Mouse (Mus musculus) limb, embryonic 15.5 days (tissue): Measurements from ENCODE around the gene Nucb2. TPM values are rescaled to one million over a fixed set of nuclear protein-coding genes. Genes with fewer than 3 reads are reported as not detected.

Experiments used
- ATAC-seq: fragments of 200-750 bp; cut with Nextera tagmentation; 2 replicates; pipeline ENCODE4 v1.8.0; 2017; ENCODE audit warnings: low read depth, moderate TSS enrichment; ENCODE audit not compliant: insufficient number of reproducible peaks, low FRiP score, low TSS enrichment
- H3K27ac ChIP-seq: fragments of 300-500 bp; sonication (generic); 2 replicates; pipeline ENCODE4 v1.5.1; 2015; ENCODE audit warnings: moderate library complexity, mild to moderate bottlenecking, inconsistent platforms
- H3K27me3 ChIP-seq: fragments of 300-500 bp; sonication (generic); 2 replicates; pipeline ENCODE4 v1.6.1; 2015; ENCODE audit warnings: inconsistent platforms
- H3K36me3 ChIP-seq: fragments of 300-500 bp; sonication (generic); 2 replicates; pipeline ENCODE4 v1.6.1; 2015; ENCODE audit warnings: inconsistent platforms
- H3K4me1 ChIP-seq: fragments of 300-500 bp; sonication (generic); 2 replicates; pipeline ENCODE4 v1.6.1; 2015; ENCODE audit warnings: inconsistent platforms
- H3K4me2 ChIP-seq: fragments of 300-500 bp; sonication (generic); 2 replicates; pipeline ENCODE4 v1.6.1; 2015; ENCODE audit warnings: mild to moderate bottlenecking, inconsistent platforms
- H3K4me3 ChIP-seq: fragments of 300-500 bp; sonication (generic); 2 replicates; pipeline ENCODE4 v1.5.1; 2015; ENCODE audit warnings: mild to moderate bottlenecking, inconsistent platforms
- H3K9ac ChIP-seq: fragments of 300-500 bp; sonication (generic); 2 replicates; pipeline ENCODE4 v1.6.1; 2015; ENCODE audit warnings: inconsistent platforms
- H3K9me3 ChIP-seq: fragments of 300-500 bp; sonication (generic); 2 replicates; pipeline ENCODE4 v1.6.1; 2016; ENCODE audit warnings: inconsistent platforms
- WGBS: fragments of 180-500 bp; shearing (Covaris S2); methylation state at CpG from one replicate; pipeline ENCODE4 v1.1.7; 2015; 5-methylcytosine and 5-hydroxymethylcytosine counted together
- polyA plus RNA-seq: library from polyadenylated mRNA; unstranded; fragments of >200 nt; fragmentation: Nextera tagmentation; extraction: Ambion mirVana; gene quantifications from 2 replicates; pipeline ENCODE4 v1.2.1, GENCODE M21; 2015

Nucb2 gene
- polyA plus RNA-seq, 1 experiment from 2014 or later = 35.5 TPM

GRCm38 (mm10) chr7:116493267-116494003, 10.7 kb upstream of the Nucb2 start:
- Histone ChIP-seq H3K4me1 (no peaks in the 10 kb centered on the region), H3K4me3 (no peak overlapping the region), H3K27ac (no peak overlapping the region), H3K4me2 (no peak overlapping the region), H3K36me3 (no peaks in the 10 kb centered on the region), H3K9me3 (no peaks in the 10 kb centered on the region), H3K27me3 (no peaks in the 10 kb centered on the region), H3K9ac (no peak overlapping the region)
- 79% methylated on average over 7 of the region's 7 CpGs for whole genome bisulfite sequencing
- ATAC-seq = no peak

GRCm38 (mm10) chr7:116494618-116495017, 9.6 kb upstream of the Nucb2 start:
- H3K4me2 ChIP-seq = no peak overlapping the region
- no peak overlapping the region for H3K9ac ChIP-seq
- H3K36me3 ChIP-seq = no peaks in the 10 kb centered on the region
- no peak overlapping the region for H3K4me3 ChIP-seq
- no peaks in the 10 kb centered on the region for H3K4me1 ChIP-seq
- 66% methylated on average over 5 of the region's 5 CpGs for WGBS
- H3K27me3 ChIP-seq = no peaks in the 10 kb centered on the region
- no peak for ATAC-seq
- no peaks in the 10 kb centered on the region for H3K9me3 ChIP-seq
- no peak overlapping the region for H3K27ac ChIP-seq

GRCm38 (mm10) chr7:116496760-116497159, 7.4 kb upstream of the Nucb2 start:
- Histone ChIP-seq H3K4me1 (no peaks in the 10 kb centered on the region), H3K4me3 (no peak overlapping the region), H3K9ac (no peak overlapping the region), H3K27ac (no peak overlapping the region), H3K36me3 (no peaks in the 10 kb centered on the region), H3K27me3 (no peaks in the 10 kb centered on the region), H3K9me3 (no peaks in the 10 kb centered on the region), H3K4me2 (no peak overlapping the region)
- no peak for ATAC-seq
- 80% methylated on average over 4 of the region's 4 CpGs for WGBS

GRCm38 (mm10) chr7:116504818-116505170, 625 bp downstream of the Nucb2 start:
- no peak for ATAC-seq
- no peaks in the 10 kb centered on the region for H3K9me3 ChIP-seq
- H3K4me1 ChIP-seq = peaks cover 7% of the 10 kb centered on the region; the same call in 1 of the 2 replicates
- peak overlapping the region; percentile 74 for H3K9ac ChIP-seq
- peak overlapping the region; percentile 84 for H3K4me3 ChIP-seq
- H3K36me3 ChIP-seq = no peaks in the 10 kb centered on the region; the same call in 1 of the 2 replicates
- H3K27ac ChIP-seq = peak overlapping the region; percentile 75; the same call in 1 of the 2 replicates
- peak overlapping the region; percentile 78 for H3K4me2 ChIP-seq
- 3% methylated on average over 6 of the region's 6 CpGs for WGBS
- no peaks in the 10 kb centered on the region for H3K27me3 ChIP-seq

GRCm38 (mm10) chr7:116514030-116514429, 9.9 kb downstream of the Nucb2 start:
- Histone ChIP-seq H3K4me2 (no peak overlapping the region), H3K4me3 (no peak overlapping the region), H3K9ac (no peak overlapping the region), H3K4me1 (peaks cover 10% of the 10 kb centered on the region; the same call in 1 of the 2 replicates), H3K9me3 (no peaks in the 10 kb centered on the region), H3K27me3 (no peaks in the 10 kb centered on the region), H3K36me3 (peaks cover 20% of the 10 kb centered on the region), H3K27ac (peak overlapping the region; percentile 50; the same call in 1 of the 2 replicates)
- 76% methylated on average over 5 of the region's 5 CpGs for WGBS
- ATAC-seq = no peak

GRCm38 (mm10) chr7:116514546-116514945, 10.4 kb downstream of the Nucb2 start:
- 63% methylated on average over 9 of the region's 9 CpGs for WGBS

GRCm38 (mm10) chr7:116515059-116515458, 10.9 kb downstream of the Nucb2 start:
- ATAC-seq = no peak
- H3K27ac ChIP-seq = peak overlapping the region; percentile 67
- 81% methylated on average over 7 of the region's 7 CpGs for WGBS
- no peak overlapping the region for H3K4me2 ChIP-seq
- H3K36me3 ChIP-seq = peaks cover 17% of the 10 kb centered on the region
- peaks cover 10% of the 10 kb centered on the region; the same call in 1 of the 2 replicates for H3K4me1 ChIP-seq
- no peaks in the 10 kb centered on the region for H3K27me3 ChIP-seq
- H3K9ac ChIP-seq = no peak overlapping the region
- H3K9me3 ChIP-seq = no peaks in the 10 kb centered on the region
- H3K4me3 ChIP-seq = no peak overlapping the region

More at GRCm38 (mm10) chr7:116514546-116514945, 10.4 kb downstream of the Nucb2 start:
- Histone ChIP-seq H3K4me3 (no peak overlapping the region), H3K4me2 (no peak overlapping the region), H3K27me3 (no peaks in the 10 kb centered on the region), H3K36me3 (peaks cover 20% of the 10 kb centered on the region), H3K4me1 (peaks cover 10% of the 10 kb centered on the region; the same call in 1 of the 2 replicates), H3K9ac (no peak overlapping the region), H3K27ac (peak overlapping the region; percentile 67), H3K9me3 (no peaks in the 10 kb centered on the region)
- ATAC-seq = 0 out of 2 replicates have a peak, but pooled peaks have one; percentile 7

- ATAC-seq = no peak
These were observed 11.5 kb downstream of the Nucb2 start for GRCm38 (mm10) chr7:116515514-116516135.

GRCm38 (mm10) chr7:116517240-116517639, 13.1 kb downstream of the Nucb2 start:
- no peak overlapping the region for H3K27ac ChIP-seq
- no peak overlapping the region for H3K4me3 ChIP-seq
- WGBS = 58% methylated on average over 5 of the region's 5 CpGs
- H3K4me1 ChIP-seq = peaks cover 10% of the 10 kb centered on the region; the same call in 1 of the 2 replicates
- H3K9ac ChIP-seq = no peak overlapping the region
- no peaks in the 10 kb centered on the region for H3K9me3 ChIP-seq
- no peaks in the 10 kb centered on the region for H3K27me3 ChIP-seq
- no peak overlapping the region for H3K4me2 ChIP-seq
- ATAC-seq = no peak
- H3K36me3 ChIP-seq = peaks cover 14% of the 10 kb centered on the region

More at GRCm38 (mm10) chr7:116515514-116516135, 11.5 kb downstream of the Nucb2 start:
- H3K27ac ChIP-seq = peak overlapping the region; percentile 11
- H3K27me3 ChIP-seq = no peaks in the 10 kb centered on the region
- H3K4me1 ChIP-seq = peaks cover 10% of the 10 kb centered on the region; the same call in 1 of the 2 replicates
- H3K9me3 ChIP-seq = no peaks in the 10 kb centered on the region
- no peak overlapping the region for H3K4me3 ChIP-seq
- H3K4me2 ChIP-seq = no peak overlapping the region
- 58% methylated on average over 13 of the region's 13 CpGs for WGBS
- H3K9ac ChIP-seq = no peak overlapping the region
- peaks cover 12% of the 10 kb centered on the region for H3K36me3 ChIP-seq

- 85% methylated on average over 5 of the region's 5 CpGs for WGBS
- H3K4me3 ChIP-seq = no peak overlapping the region
- H3K9ac ChIP-seq = no peak overlapping the region
- no peaks in the 10 kb centered on the region for H3K27me3 ChIP-seq
- H3K4me1 ChIP-seq = peaks cover 10% of the 10 kb centered on the region; the same call in 1 of the 2 replicates
- no peak overlapping the region for H3K4me2 ChIP-seq
- ATAC-seq = no peak
- H3K36me3 ChIP-seq = peaks cover 19% of the 10 kb centered on the region
- no peak overlapping the region for H3K27ac ChIP-seq
- no peaks in the 10 kb centered on the region for H3K9me3 ChIP-seq
These were observed 14.0 kb downstream of the Nucb2 start for GRCm38 (mm10) chr7:116518155-116518554.

- WGBS = 58% methylated on average over 3 of the region's 3 CpGs
- H3K27ac ChIP-seq = no peak overlapping the region
- no peak overlapping the region for H3K9ac ChIP-seq
- H3K36me3 ChIP-seq = peaks cover 31% of the 10 kb centered on the region
- no peaks in the 10 kb centered on the region for H3K27me3 ChIP-seq
- no peaks in the 10 kb centered on the region for H3K9me3 ChIP-seq
- H3K4me1 ChIP-seq = peaks cover 9% of the 10 kb centered on the region; the same call in 1 of the 2 replicates
- no peak for ATAC-seq
- no peak overlapping the region for H3K4me3 ChIP-seq
- no peak overlapping the region for H3K4me2 ChIP-seq
These were observed 15.6 kb downstream of the Nucb2 start for GRCm38 (mm10) chr7:116519805-116520204.

- no peak overlapping the region for H3K9ac ChIP-seq
- peaks cover 57% of the 10 kb centered on the region for H3K36me3 ChIP-seq
- no peaks in the 10 kb centered on the region for H3K27me3 ChIP-seq
- H3K4me3 ChIP-seq = no peak overlapping the region
- no peaks in the 10 kb centered on the region for H3K9me3 ChIP-seq
- no peak overlapping the region for H3K4me2 ChIP-seq
- no peak overlapping the region for H3K27ac ChIP-seq
- WGBS = 94% methylated on average over 2 of the region's 2 CpGs
- H3K4me1 ChIP-seq = no peaks in the 10 kb centered on the region
- no peak for ATAC-seq
These were observed 20.4 kb downstream of the Nucb2 start for GRCm38 (mm10) chr7:116524577-116524976.
